ENCODE assay signal across 8 mouse cellular contexts in genomic region chr1:157560654-157561386, GRCm38 (mm10). TPM values are rescaled to one million over a fixed set of nuclear protein-coding genes. Genes with fewer than 3 reads are reported as not detected.
DNase-seq lines count a peak whose midpoint lies in the region; ATAC-seq and TF ChIP-seq lines count a peak whose summit lies in the region.

No protein-coding gene starts in this region.

- peak; percentile 81 for ATAC-seq in intestine, embryonic 16.5 days
- peak; percentile 53; the same call in 1 of the 2 replicates for ATAC-seq in stomach, embryonic 14.5 days (ENCODE audit: insufficient number of reproducible peaks, insufficient read depth, low FRiP score, low read depth)

- no peaks in the 10 kb centered on the region for H3K9me3 ChIP-seq in intestine, embryonic 16.5 days (ENCODE audit: control insufficient read depth, low read length)
- no peaks in the 10 kb centered on the region for H3K9me3 ChIP-seq in stomach, embryonic 14.5 days (ENCODE audit: control insufficient read depth, low read depth, low read length)

- TF ChIP-seq POLR2A in bone marrow, adult 2 months (IDR thresholded peaks at IDR 0.05; ENCODE audit: borderline replicate concordance, control insufficient read depth, low read depth, low read length) = no peak
- TF ChIP-seq POLR2A in embryonic fibroblast, embryonic 13.5 days (IDR thresholded peaks at IDR 0.05; ENCODE audit: low read depth, low read length) = no peak

- H3K4me3 ChIP-seq in layer of hippocampus, adult 2 months = no peak overlapping the region
- no peak overlapping the region for H3K4me3 ChIP-seq in bone marrow, adult 2 months (replicated peaks; ENCODE audit: control insufficient read depth, low read depth, low read length)
- H3K4me3 ChIP-seq in embryonic fibroblast, embryonic 13.5 days (ENCODE audit: insufficient read depth, low read length) = no peak overlapping the region
- no peak overlapping the region for H3K4me3 ChIP-seq in intestine, embryonic 16.5 days (ENCODE audit: low read length)
- no peak overlapping the region for H3K4me3 ChIP-seq in stomach, embryonic 14.5 days (ENCODE audit: low read depth, low read length)

- H3K4me1 ChIP-seq in bone marrow, adult 2 months (ENCODE audit: control insufficient read depth, insufficient read depth, low read length) = no peaks in the 10 kb centered on the region; the same call in 1 of the 2 replicates
- no peaks in the 10 kb centered on the region for H3K4me1 ChIP-seq in embryonic fibroblast, embryonic 13.5 days (ENCODE audit: control insufficient read depth, insufficient read depth, low read length)
- no peaks in the 10 kb centered on the region for H3K4me1 ChIP-seq in intestine, embryonic 16.5 days (ENCODE audit: control insufficient read depth, insufficient read depth, low read length)
- no peaks in the 10 kb centered on the region for H3K4me1 ChIP-seq in stomach, embryonic 14.5 days (ENCODE audit: control insufficient read depth, insufficient read depth, low read length)

- H3K9ac ChIP-seq in intestine, embryonic 16.5 days (ENCODE audit: low read depth, low read length) = no peak overlapping the region
- no peak overlapping the region for H3K9ac ChIP-seq in stomach, embryonic 14.5 days (replicated peaks; ENCODE audit: low read depth, low read length)

- no peak for DNase-seq in layer of hippocampus, adult 2 months (ENCODE audit: low spot score in 2 of 2)
- no peak for DNase-seq in layer of hippocampus, postnatal 36 days
- peak; percentile 27 for DNase-seq in lung, postnatal 14 days
- DNase-seq in right cerebral cortex, postnatal 25 days = no peak

- H3K4me2 ChIP-seq in intestine, embryonic 16.5 days (ENCODE audit: low read depth, low read length) = no peak overlapping the region
- H3K4me2 ChIP-seq in stomach, embryonic 14.5 days (replicated peaks; ENCODE audit: low read depth, low read length) = no peak overlapping the region

- H3K27ac ChIP-seq in layer of hippocampus, adult 2 months = no peak overlapping the region
- no peak overlapping the region for H3K27ac ChIP-seq in bone marrow, adult 2 months (ENCODE audit: control insufficient read depth, insufficient read depth, low read depth, low read length, poor library complexity)
- no peak overlapping the region for H3K27ac ChIP-seq in embryonic fibroblast, embryonic 13.5 days (ENCODE audit: insufficient read depth, low read length)
- no peak overlapping the region for H3K27ac ChIP-seq in intestine, embryonic 16.5 days (ENCODE audit: low read length)
- H3K27ac ChIP-seq in stomach, embryonic 14.5 days (ENCODE audit: low read length) = no peak overlapping the region

- 18% methylated on average over 8 of the region's 8 CpGs for WGBS in bone marrow, adult 2 months
- 19% methylated on average over 8 of the region's 8 CpGs for WGBS in intestine, embryonic 16.5 days
- 15% methylated on average over 8 of the region's 8 CpGs for WGBS in stomach, embryonic 14.5 days

- no peaks in the 10 kb centered on the region for H3K27me3 ChIP-seq in intestine, embryonic 16.5 days (replicated peaks; ENCODE audit: control insufficient read depth, insufficient read depth, low read length)
- no peaks in the 10 kb centered on the region for H3K27me3 ChIP-seq in stomach, embryonic 14.5 days (ENCODE audit: control insufficient read depth, insufficient read depth, low read length)

- no peaks in the 10 kb centered on the region for H3K36me3 ChIP-seq in intestine, embryonic 16.5 days (ENCODE audit: control insufficient read depth, insufficient read depth, low read length)
- H3K36me3 ChIP-seq in stomach, embryonic 14.5 days (ENCODE audit: control insufficient read depth, insufficient read depth, low read length) = no peaks in the 10 kb centered on the region

- TF ChIP-seq CTCF in layer of hippocampus, adult 2 months (conservative IDR thresholded peaks at IDR 0.05) = peak; percentile 84
- TF ChIP-seq CTCF in bone marrow, adult 2 months (IDR thresholded peaks at IDR 0.05; ENCODE audit: control insufficient read depth, insufficient read depth, low read length) = peak; percentile 60
- TF ChIP-seq CTCF in embryonic fibroblast, embryonic 13.5 days (IDR thresholded peaks at IDR 0.05; ENCODE audit: borderline replicate concordance, insufficient read depth, low read length) = peak; percentile 46; the same call in 1 of the 2 replicates

RNA-seq across cellular contexts. Expression of gene Sec16b, which starts 54.3 kb away (rescaled TPM):
- under 1 TPM; 0.20 to 0.39 TPM for total RNA-seq in layer of hippocampus, adult 2 months (2021)
- total RNA-seq in layer of hippocampus, postnatal 36 days (2021) = under 1 TPM; 0.15 to 0.27 TPM
- polyA plus RNA-seq in bone marrow, adult 2 months (2011; ENCODE audit: insufficient read depth, insufficient read length, low replicate concordance, missing spikeins) = 1.6 TPM in 1 of 2 replicates, not detected in the other
- polyA plus RNA-seq in embryonic fibroblast, embryonic 13.5 days (2011; ENCODE audit: insufficient read length, low read depth, missing spikeins) = 9.8 and 13.9 TPM in 2 replicates
- polyA plus RNA-seq in intestine, embryonic 16.5 days (2015; fragmentation: Nextera tagmentation; extraction: Ambion mirVana) = 17.5 and 22.7 TPM in 2 replicates
- 6.7 and 7.9 TPM in 2 replicates for polyA plus RNA-seq in stomach, embryonic 14.5 days (2014; fragmentation: Nextera tagmentation; extraction: Ambion mirVana)
